Mouse (Mus musculus) bone marrow, adult 2 months (tissue): Measurements from ENCODE around the gene Ptchd4.

Experiments
- CTCF ChIP-seq: fragments of 200-500 bp; IDR thresholded peaks from 2 replicates; pipeline ENCODE4 v1.5.1; 2011; ENCODE audit warnings: low read length, control low read depth; ENCODE audit not compliant: control insufficient read depth, insufficient read depth
- POLR2A ChIP-seq: fragments of 200-500 bp; IDR thresholded peaks from 2 replicates; pipeline ENCODE4 v1.6.1; 2011; ENCODE audit warnings: low read depth, mild to moderate bottlenecking, control low read depth, low read length, borderline replicate concordance; ENCODE audit not compliant: control insufficient read depth

GRCm38 (mm10) chr17:42427961-42428360 lies 112.2 kb downstream of the Ptchd4 start:
- TF ChIP-seq POLR2A = no peak
- no peak for TF ChIP-seq CTCF
